Mouse (Mus musculus): ENCODE measurements at regions not wholly inside any gene's neighbourhood (a gene's known extent, or its start where the extent isn't known, plus 50 kb on each side); places are given as distances from the start of the nearest gene placed in this dataset.

GRCm38 (mm10) chr2:159356503-159356902 lies 561.9 kb downstream of the Dhx35 start:
- TF ChIP-seq CTCF (IDR thresholded peaks at IDR 0.05; ENCODE audit: low read depth, low read length) (no peak), POLR2A (IDR thresholded peaks at IDR 0.05; ENCODE audit: extremely low read depth, insufficient read depth, low read length) (no peak)
